Mouse (Mus musculus): Measurements from ENCODE around the gene Tmem18. TPM values are rescaled to one million over a fixed set of nuclear protein-coding genes. Genes with fewer than 3 reads are reported as not detected.
A peak's percentile ranks its signal among the peaks of the same experiment; 100 is the strongest.

Tmem18 gene
- polyA plus RNA-seq, 1 experiment: 16.6 TPM

GRCm38 (mm10) chr12:30596818-30597407 is 12.7 kb downstream of the Tmem18 start:
- Histone ChIP-seq H3K27ac (ENCODE audit: insufficient read depth, low read depth, low read length) (no peak overlapping the region), H3K4me3 (ENCODE audit: insufficient read depth, low read length) (no peak overlapping the region), H3K4me1 (ENCODE audit: control insufficient read depth, insufficient read depth, low read length) (peaks cover 26% of the 10 kb centered on the region)
- TF ChIP-seq POLR2A (IDR thresholded peaks at IDR 0.05; ENCODE audit: borderline replicate concordance, low read depth, low read length) (no peak), CTCF (IDR thresholded peaks at IDR 0.05; ENCODE audit: low read depth, low read length) (peak; percentile 99)

DNA sequence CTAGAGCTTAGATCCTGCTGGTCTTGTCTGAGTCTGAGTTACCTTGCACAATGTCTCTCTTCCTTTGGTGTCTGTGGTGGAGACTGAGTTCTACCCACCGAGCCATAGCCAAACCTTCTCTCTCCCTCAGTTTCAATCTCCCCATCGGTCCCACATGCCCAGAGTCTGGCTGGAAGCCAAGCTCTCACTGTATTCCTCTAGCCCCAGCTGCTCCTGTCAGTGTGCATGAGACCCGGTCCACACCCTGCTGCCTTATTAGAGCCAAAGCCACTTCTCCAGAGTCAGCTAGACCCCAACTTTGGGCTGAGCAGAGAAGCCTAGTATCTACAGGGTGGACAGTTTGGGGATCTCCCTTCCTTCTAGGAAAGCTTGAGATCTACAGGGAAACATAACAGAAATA is 14.7 kb downstream of the Tmem18 start:
- Histone ChIP-seq H3K4me1 (ENCODE audit: control insufficient read depth, insufficient read depth, low read length) (peaks cover 29% of the 10 kb centered on the region), H3K27ac (ENCODE audit: insufficient read depth, low read depth, low read length) (peak overlapping the region; percentile 18), H3K4me3 (ENCODE audit: insufficient read depth, low read length) (no peak overlapping the region)
- TF ChIP-seq CTCF (IDR thresholded peaks at IDR 0.05; ENCODE audit: low read depth, low read length): no peak

DNA sequence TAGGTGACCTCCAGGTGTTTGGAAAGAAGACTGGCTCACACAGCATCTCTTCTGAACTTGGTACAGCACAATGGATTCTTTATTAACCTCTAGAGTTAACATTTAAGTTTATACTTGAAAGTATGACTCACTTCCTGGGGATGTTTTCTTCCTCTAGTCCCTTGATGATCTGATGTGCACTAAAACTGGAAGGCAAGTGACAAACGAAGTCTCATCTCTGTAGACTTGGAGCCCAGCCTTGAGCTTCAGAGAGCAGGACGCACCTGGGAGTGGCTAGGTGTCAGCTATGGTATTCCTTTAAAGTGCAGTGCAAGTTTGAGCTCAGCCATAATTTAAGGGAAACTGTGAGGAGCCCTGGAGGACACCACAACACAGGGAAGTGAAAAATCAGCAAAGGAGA is 15.2 kb downstream of the Tmem18 start:
- Histone ChIP-seq H3K27ac (ENCODE audit: insufficient read depth, low read depth, low read length) (peak overlapping the region; percentile 22), H3K4me1 (ENCODE audit: control insufficient read depth, insufficient read depth, low read length) (peaks cover 30% of the 10 kb centered on the region), H3K4me3 (ENCODE audit: insufficient read depth, low read length) (no peak overlapping the region)
- TF ChIP-seq POLR2A (IDR thresholded peaks at IDR 0.05; ENCODE audit: borderline replicate concordance, low read depth, low read length) (no peak), CTCF (IDR thresholded peaks at IDR 0.05; ENCODE audit: low read depth, low read length) (no peak)

- no peak for TF ChIP-seq POLR2A (IDR thresholded peaks at IDR 0.05; ENCODE audit: borderline replicate concordance, low read depth, low read length)
- TF ChIP-seq CTCF (IDR thresholded peaks at IDR 0.05; ENCODE audit: low read depth, low read length): no peak
- Histone ChIP-seq H3K27ac (ENCODE audit: insufficient read depth, low read depth, low read length) (peak overlapping the region; percentile 22; the same call in 1 of the 2 replicates), H3K4me1 (ENCODE audit: control insufficient read depth, insufficient read depth, low read length) (peaks cover 35% of the 10 kb centered on the region), H3K4me3 (ENCODE audit: insufficient read depth, low read length) (no peak overlapping the region)
Observed at GRCm38 (mm10) chr12:30599997-30600396, 15.8 kb downstream of the Tmem18 start.

DNA sequence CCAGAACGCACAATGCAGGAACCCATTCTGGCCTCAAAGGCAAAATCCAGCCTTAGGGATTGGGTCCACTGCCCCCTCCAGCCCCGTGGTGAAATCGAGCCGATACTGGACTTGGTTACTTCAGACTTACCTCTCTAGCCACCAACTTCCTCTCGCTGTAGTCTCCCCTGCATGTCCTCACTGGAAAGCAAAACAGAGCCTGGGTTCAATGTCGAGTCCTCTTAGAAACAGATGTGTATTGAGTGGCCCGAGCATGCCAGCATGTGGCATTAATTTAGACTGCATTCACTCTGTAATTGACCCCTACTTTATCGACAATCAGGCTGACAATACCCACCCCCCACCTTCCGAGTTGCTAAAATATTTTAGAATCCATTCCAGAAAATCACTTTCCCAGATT is 19.8 kb downstream of the Tmem18 start:
- peaks cover 53% of the 10 kb centered on the region for H3K4me1 ChIP-seq (ENCODE audit: control insufficient read depth, insufficient read depth, low read length)
- H3K4me3 ChIP-seq (ENCODE audit: insufficient read depth, low read length): no peak overlapping the region
- H3K27ac ChIP-seq (ENCODE audit: insufficient read depth, low read depth, low read length): no peak overlapping the region
- TF ChIP-seq CTCF (IDR thresholded peaks at IDR 0.05; ENCODE audit: low read depth, low read length) (no peak), POLR2A (IDR thresholded peaks at IDR 0.05; ENCODE audit: borderline replicate concordance, low read depth, low read length) (no peak)

DNA sequence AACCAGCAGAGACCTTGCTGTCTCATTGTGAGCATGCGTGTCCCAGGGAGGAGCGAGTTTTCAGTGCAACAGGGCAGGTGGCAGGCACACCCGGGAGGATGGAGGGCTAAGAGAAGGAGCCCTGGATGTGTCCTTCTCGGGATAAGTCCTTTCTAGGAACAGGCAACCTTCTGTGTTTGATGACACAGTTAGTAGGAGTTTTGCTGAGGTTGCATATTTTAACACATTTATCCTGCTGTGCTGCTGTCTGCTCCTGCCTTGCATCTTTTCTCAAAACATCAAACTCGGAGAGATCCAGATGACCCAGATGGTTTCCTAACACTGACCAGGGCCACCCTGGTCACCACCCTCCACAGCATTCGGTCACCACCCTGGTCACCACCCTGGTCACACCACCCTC is 20.6 kb downstream of the Tmem18 start:
- no peak overlapping the region for H3K4me3 ChIP-seq (ENCODE audit: insufficient read depth, low read length)
- no peak for TF ChIP-seq POLR2A (IDR thresholded peaks at IDR 0.05; ENCODE audit: borderline replicate concordance, low read depth, low read length)
- no peak for TF ChIP-seq CTCF (IDR thresholded peaks at IDR 0.05; ENCODE audit: low read depth, low read length)
- peak overlapping the region; percentile 24; the same call in 1 of the 2 replicates for H3K27ac ChIP-seq (ENCODE audit: insufficient read depth, low read depth, low read length)
- H3K4me1 ChIP-seq (ENCODE audit: control insufficient read depth, insufficient read depth, low read length): peaks cover 48% of the 10 kb centered on the region

DNA sequence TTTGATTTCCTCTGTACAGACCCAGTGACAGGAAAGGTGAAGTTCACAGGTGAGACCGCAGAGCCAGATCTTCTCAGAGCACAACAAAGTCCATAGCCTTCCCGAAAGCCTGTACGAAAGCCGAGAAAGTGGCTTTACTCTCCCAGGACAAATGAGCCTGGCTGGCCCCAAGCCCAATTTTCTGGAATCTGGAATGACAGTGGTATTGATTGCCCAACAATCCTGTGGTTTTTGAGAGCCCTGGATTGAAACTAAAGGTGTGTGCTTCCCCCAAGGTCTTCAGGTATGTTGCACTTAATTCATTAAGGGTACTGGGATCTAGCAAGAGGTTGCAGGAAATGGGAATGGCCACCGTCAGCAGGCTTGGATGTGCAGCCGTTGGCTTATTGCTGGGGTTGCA is 21.7 kb downstream of the Tmem18 start:
- Histone ChIP-seq H3K4me1 (ENCODE audit: control insufficient read depth, insufficient read depth, low read length) (peaks cover 38% of the 10 kb centered on the region), H3K4me3 (ENCODE audit: insufficient read depth, low read length) (no peak overlapping the region), H3K27ac (ENCODE audit: insufficient read depth, low read depth, low read length) (peak overlapping the region; percentile 70)
- TF ChIP-seq POLR2A (IDR thresholded peaks at IDR 0.05; ENCODE audit: borderline replicate concordance, low read depth, low read length): no peak
- no peak for TF ChIP-seq CTCF (IDR thresholded peaks at IDR 0.05; ENCODE audit: low read depth, low read length)

DNA sequence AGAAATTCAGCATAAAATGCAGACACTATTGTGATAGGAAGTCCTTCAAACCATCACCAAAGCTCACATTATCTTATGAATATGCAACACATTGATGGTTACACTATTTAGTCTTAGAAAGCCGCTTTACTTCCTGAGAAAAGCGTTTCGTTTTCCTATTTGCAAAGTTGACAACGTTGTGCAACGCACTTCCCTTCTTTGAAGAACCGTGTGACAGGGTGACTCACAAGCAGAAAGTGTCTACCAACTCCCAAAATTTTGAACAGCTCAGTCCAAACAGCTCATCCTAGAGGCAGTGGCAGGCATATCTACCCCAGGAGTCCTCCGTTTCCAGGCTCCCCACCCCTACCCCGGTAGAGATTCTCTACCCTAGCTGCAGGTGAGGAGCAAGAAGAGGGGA is 22.5 kb downstream of the Tmem18 start:
- peak overlapping the region; percentile 95 for H3K27ac ChIP-seq (ENCODE audit: insufficient read depth, low read depth, low read length)
- H3K4me3 ChIP-seq (ENCODE audit: insufficient read depth, low read length): peak overlapping the region; percentile 19; the same call in 1 of the 2 replicates
- no peak for TF ChIP-seq CTCF (IDR thresholded peaks at IDR 0.05; ENCODE audit: low read depth, low read length)
- TF ChIP-seq POLR2A (IDR thresholded peaks at IDR 0.05; ENCODE audit: borderline replicate concordance, low read depth, low read length): no peak
- peaks cover 36% of the 10 kb centered on the region for H3K4me1 ChIP-seq (ENCODE audit: control insufficient read depth, insufficient read depth, low read length)

GRCm38 (mm10) chr12:30618425-30618824 is 34.2 kb downstream of the Tmem18 start:
- Histone ChIP-seq H3K4me3 (ENCODE audit: insufficient read depth, low read length) (no peak overlapping the region), H3K4me1 (ENCODE audit: control insufficient read depth, insufficient read depth, low read length) (peaks cover 7% of the 10 kb centered on the region), H3K27ac (ENCODE audit: insufficient read depth, low read depth, low read length) (no peak overlapping the region)
- no peak for TF ChIP-seq POLR2A (IDR thresholded peaks at IDR 0.05; ENCODE audit: borderline replicate concordance, low read depth, low read length)
- TF ChIP-seq CTCF (IDR thresholded peaks at IDR 0.05; ENCODE audit: low read depth, low read length): no peak

DNA sequence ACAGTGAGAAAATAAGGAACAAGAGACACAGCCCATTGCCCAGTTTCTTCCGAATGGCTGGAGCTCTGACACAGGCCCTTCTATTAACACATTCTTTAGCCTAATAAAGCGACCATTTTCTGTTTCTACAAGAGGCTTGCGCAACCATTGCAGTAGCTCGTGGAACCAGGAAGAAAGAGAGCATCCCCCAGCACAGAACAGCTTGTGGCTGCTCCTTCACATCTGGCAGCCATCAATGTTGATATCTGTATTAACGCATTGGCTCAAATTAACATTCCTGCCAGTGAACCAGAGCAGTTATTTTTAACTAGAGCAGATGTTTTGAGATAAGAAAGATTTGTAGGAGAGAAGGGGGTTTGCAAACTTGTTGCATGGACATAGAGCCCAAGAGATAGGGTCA is 44.2 kb downstream of the Tmem18 start:
- H3K27ac ChIP-seq (ENCODE audit: insufficient read depth, low read depth, low read length): no peak overlapping the region
- no peak for TF ChIP-seq POLR2A (IDR thresholded peaks at IDR 0.05; ENCODE audit: borderline replicate concordance, low read depth, low read length)
- TF ChIP-seq CTCF (IDR thresholded peaks at IDR 0.05; ENCODE audit: low read depth, low read length): no peak
- peaks cover 13% of the 10 kb centered on the region for H3K4me1 ChIP-seq (ENCODE audit: control insufficient read depth, insufficient read depth, low read length)
- no peak overlapping the region for H3K4me3 ChIP-seq (ENCODE audit: insufficient read depth, low read length)

- no peak overlapping the region for H3K4me3 ChIP-seq (ENCODE audit: insufficient read depth, low read length)
- H3K4me1 ChIP-seq (ENCODE audit: control insufficient read depth, insufficient read depth, low read length): peaks cover 11% of the 10 kb centered on the region
- H3K27ac ChIP-seq (ENCODE audit: insufficient read depth, low read depth, low read length): no peak overlapping the region
- TF ChIP-seq CTCF (IDR thresholded peaks at IDR 0.05; ENCODE audit: low read depth, low read length) (no peak), POLR2A (IDR thresholded peaks at IDR 0.05; ENCODE audit: borderline replicate concordance, low read depth, low read length) (no peak)
Observed at GRCm38 (mm10) chr12:30634534-30634933, 50.3 kb downstream of the Tmem18 start.

Other genes starting within 250 kb of the Tmem18 start
- not detected in 2 replicates for gene Sntg2, start 211.1 kb upstream of the Tmem18 start, polyA plus RNA-seq (2012; ENCODE audit: insufficient read depth, insufficient read length, missing spikeins)